Mouse (Mus musculus): Measurements from ENCODE around the gene Zfp750. TPM values are rescaled to one million over a fixed set of nuclear protein-coding genes. Genes with fewer than 3 reads are reported as not detected.

Zfp750 gene
- polyA plus RNA-seq, 1 experiment: 2.4 TPM

DNA sequence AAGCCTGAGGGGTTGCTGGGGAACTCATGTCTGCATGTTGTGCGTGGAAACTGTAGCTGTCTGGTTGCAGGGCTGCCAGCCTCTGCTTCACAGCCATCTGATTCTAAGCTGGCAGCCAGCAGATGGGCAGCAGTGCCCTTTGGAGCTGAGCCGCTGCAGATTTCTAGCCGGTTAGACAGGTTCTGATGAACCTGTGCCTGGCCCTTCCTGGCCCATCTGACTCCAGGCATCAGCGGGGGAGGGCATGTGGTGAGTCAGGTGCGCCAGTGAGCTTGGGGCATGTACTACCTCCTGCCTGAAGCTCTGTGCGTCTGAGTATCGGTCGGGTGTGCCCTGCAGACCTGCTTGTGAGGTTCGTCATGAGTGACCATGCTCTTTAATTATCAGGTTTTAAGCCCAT is 24.8 kb upstream of the Zfp750 start:
- no peaks in the 10 kb centered on the region for H3K36me3 ChIP-seq (ENCODE audit: control insufficient read depth, insufficient read depth, low read length)
- no peaks in the 10 kb centered on the region for H3K27me3 ChIP-seq (ENCODE audit: control insufficient read depth, insufficient read depth, low read length)
- H3K27ac ChIP-seq (ENCODE audit: control insufficient read depth, insufficient read depth, low read length): no peak overlapping the region
- peaks cover 18% of the 10 kb centered on the region for H3K4me1 ChIP-seq (replicated peaks; ENCODE audit: control insufficient read depth, insufficient read depth, low read length)
- no peak for DNase-seq
- WGBS: 88% methylated on average over 9 of the region's 9 CpGs
- no peak overlapping the region for H3K4me3 ChIP-seq (ENCODE audit: control insufficient read depth, insufficient read depth, low read length)
- TF ChIP-seq POLR2A (IDR thresholded peaks at IDR 0.05; ENCODE audit: control insufficient read depth, extremely low read depth, insufficient read depth, low read length, poor library complexity) (no peak), CTCF (IDR thresholded peaks at IDR 0.05; ENCODE audit: borderline replicate concordance, control insufficient read depth, extremely low read depth, insufficient read depth, low read length, poor library complexity) (no peak)

DNA sequence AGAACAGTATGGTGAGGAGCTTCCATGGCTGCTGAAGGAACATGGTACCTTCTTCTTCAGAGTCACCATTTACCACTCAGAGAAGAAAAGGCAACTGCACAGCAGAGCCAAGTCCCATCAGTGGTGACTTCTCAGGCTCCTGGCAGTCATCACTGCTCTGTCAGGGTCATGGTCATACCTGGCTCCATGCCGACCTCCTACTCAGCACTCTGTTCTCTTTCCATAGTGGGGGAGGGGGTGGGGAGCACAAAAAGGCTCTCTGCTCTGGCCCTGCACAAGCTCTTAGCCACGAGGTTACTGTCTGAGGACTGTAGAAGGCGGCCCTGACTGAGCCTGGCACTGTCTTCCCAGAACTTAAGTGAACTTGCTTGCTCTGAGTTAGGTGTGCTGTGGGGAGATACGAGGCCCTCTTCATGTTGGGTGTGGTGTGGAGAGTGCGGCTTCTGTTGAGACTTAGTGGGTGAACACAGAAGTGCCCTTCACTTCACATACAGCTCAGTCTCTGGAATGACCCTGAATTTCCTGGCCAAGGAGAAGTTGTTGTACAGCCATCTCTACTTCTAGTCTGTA is 24.2 kb upstream of the Zfp750 start:
- no peak for TF ChIP-seq CTCF (IDR thresholded peaks at IDR 0.05; ENCODE audit: borderline replicate concordance, control insufficient read depth, extremely low read depth, insufficient read depth, low read length, poor library complexity)
- no peak for TF ChIP-seq POLR2A (IDR thresholded peaks at IDR 0.05; ENCODE audit: control insufficient read depth, extremely low read depth, insufficient read depth, low read length, poor library complexity)
- no peak for DNase-seq
- Histone ChIP-seq H3K27ac (ENCODE audit: control insufficient read depth, insufficient read depth, low read length) (no peak overlapping the region), H3K4me1 (replicated peaks; ENCODE audit: control insufficient read depth, insufficient read depth, low read length) (peaks cover 18% of the 10 kb centered on the region), H3K27me3 (ENCODE audit: control insufficient read depth, insufficient read depth, low read length) (no peaks in the 10 kb centered on the region), H3K36me3 (ENCODE audit: control insufficient read depth, insufficient read depth, low read length) (no peaks in the 10 kb centered on the region), H3K4me3 (ENCODE audit: control insufficient read depth, insufficient read depth, low read length) (no peak overlapping the region)
- 95% methylated on average over 5 of the region's 5 CpGs for WGBS

DNA sequence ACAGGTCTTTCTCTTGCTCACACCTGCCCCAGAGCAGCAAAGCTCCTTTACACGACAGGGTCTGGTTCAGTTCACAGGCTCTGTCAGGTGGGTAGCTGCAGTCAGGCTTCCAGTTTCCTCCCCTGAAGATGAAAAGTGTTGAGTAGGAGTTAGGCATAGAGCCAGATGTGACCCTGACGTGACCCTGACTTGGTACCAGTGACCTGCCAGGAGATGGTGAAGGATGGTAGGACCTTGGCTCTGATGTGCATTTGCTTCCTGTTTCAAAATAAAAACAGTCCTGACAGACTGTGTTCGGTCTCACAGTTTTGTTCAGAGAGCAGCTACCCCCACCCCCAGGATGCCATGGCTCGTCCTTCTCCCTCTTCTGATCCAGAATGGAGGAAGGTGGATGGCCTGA is 23.3 kb upstream of the Zfp750 start:
- WGBS: 78% methylated on average over 4 of the region's 4 CpGs
- no peaks in the 10 kb centered on the region for H3K27me3 ChIP-seq (ENCODE audit: control insufficient read depth, insufficient read depth, low read length)
- DNase-seq: no peak
- no peak overlapping the region for H3K4me3 ChIP-seq (ENCODE audit: control insufficient read depth, insufficient read depth, low read length)
- TF ChIP-seq CTCF (IDR thresholded peaks at IDR 0.05; ENCODE audit: borderline replicate concordance, control insufficient read depth, extremely low read depth, insufficient read depth, low read length, poor library complexity) (no peak), POLR2A (IDR thresholded peaks at IDR 0.05; ENCODE audit: control insufficient read depth, extremely low read depth, insufficient read depth, low read length, poor library complexity) (no peak)
- peaks cover 18% of the 10 kb centered on the region for H3K4me1 ChIP-seq (replicated peaks; ENCODE audit: control insufficient read depth, insufficient read depth, low read length)
- H3K27ac ChIP-seq (ENCODE audit: control insufficient read depth, insufficient read depth, low read length): no peak overlapping the region
- H3K36me3 ChIP-seq (ENCODE audit: control insufficient read depth, insufficient read depth, low read length): no peaks in the 10 kb centered on the region

DNA sequence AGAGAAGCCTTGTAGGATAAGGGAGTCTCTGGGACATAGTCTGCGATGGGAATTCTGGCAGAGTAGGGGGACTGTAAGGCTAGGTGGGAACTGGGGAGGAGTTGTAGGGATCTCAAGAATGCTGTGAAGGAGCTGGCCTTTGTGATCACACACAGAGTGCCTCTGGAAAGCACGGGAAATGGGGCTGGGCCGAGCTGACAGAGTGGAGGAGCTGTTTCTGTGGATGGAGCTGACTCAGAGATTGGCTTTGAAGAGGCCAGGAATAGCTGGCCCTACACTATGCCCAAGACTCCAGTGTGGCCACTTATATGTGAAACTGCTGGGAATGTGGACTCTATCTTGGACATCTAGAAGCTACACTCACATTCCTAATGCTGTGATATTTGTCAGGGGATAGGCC is 17.4 kb upstream of the Zfp750 start:
- no peak for DNase-seq
- no peak overlapping the region for H3K27ac ChIP-seq (ENCODE audit: control insufficient read depth, insufficient read depth, low read length)
- H3K4me1 ChIP-seq (replicated peaks; ENCODE audit: control insufficient read depth, insufficient read depth, low read length): no peaks in the 10 kb centered on the region
- no peak overlapping the region for H3K4me3 ChIP-seq (ENCODE audit: control insufficient read depth, insufficient read depth, low read length)
- no peaks in the 10 kb centered on the region for H3K27me3 ChIP-seq (ENCODE audit: control insufficient read depth, insufficient read depth, low read length)
- TF ChIP-seq POLR2A (IDR thresholded peaks at IDR 0.05; ENCODE audit: control insufficient read depth, extremely low read depth, insufficient read depth, low read length, poor library complexity): no peak
- TF ChIP-seq CTCF (IDR thresholded peaks at IDR 0.05; ENCODE audit: borderline replicate concordance, control insufficient read depth, extremely low read depth, insufficient read depth, low read length, poor library complexity): no peak
- WGBS: 95% methylated on average over 3 of the region's 3 CpGs
- H3K36me3 ChIP-seq (ENCODE audit: control insufficient read depth, insufficient read depth, low read length): no peaks in the 10 kb centered on the region

DNA sequence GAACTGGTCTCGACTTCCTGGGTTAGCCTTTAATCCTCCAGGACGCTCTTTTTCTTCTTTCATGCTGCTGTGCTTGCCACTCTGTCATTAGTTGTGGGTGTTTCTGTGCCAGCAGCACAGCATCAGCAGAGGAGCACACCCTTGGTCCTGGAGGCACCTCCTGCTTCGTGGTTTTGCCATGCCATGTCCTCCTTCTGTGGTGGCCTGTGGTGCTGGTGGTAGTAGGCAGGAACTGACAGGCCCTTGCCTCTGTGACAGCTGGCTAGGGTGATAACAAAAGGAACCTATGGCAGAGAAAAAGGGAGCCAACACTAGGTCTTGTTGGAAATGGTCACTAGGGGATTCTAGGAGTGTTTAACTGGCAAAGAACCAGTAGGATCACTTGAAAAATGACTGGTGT is 10.6 kb upstream of the Zfp750 start:
- Histone ChIP-seq H3K36me3 (ENCODE audit: control insufficient read depth, insufficient read depth, low read length) (no peaks in the 10 kb centered on the region), H3K27ac (ENCODE audit: control insufficient read depth, insufficient read depth, low read length) (no peak overlapping the region)
- WGBS: 56% methylated on average over 3 of the region's 3 CpGs

DNA sequence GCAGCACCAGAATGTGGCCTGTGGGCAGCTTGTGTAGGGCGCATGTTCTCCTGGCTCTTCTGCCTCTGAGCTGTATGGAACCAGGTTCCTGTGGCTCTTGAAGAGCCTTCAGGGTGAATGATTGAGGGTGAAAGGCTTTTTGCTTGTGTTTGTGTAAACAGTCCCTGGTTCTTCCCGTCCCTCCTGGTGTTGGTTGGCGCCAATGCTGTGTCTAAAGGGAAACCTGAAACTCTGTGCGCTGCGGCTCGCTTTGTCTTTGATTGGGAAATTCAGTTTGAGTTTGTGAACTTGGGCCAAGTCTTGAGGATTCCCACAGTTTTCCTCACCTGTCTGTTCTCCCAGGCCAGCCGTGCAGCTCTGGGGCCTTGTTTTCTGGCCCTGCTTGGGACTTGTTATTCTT is 5.1 kb upstream of the Zfp750 start:
- Histone ChIP-seq H3K4me3 (ENCODE audit: control insufficient read depth, insufficient read depth, low read length) (no peak overlapping the region), H3K4me1 (replicated peaks; ENCODE audit: control insufficient read depth, insufficient read depth, low read length) (no peaks in the 10 kb centered on the region; the same call in 1 of the 2 replicates), H3K27me3 (ENCODE audit: control insufficient read depth, insufficient read depth, low read length) (no peaks in the 10 kb centered on the region), H3K27ac (ENCODE audit: control insufficient read depth, insufficient read depth, low read length) (no peak overlapping the region), H3K36me3 (ENCODE audit: control insufficient read depth, insufficient read depth, low read length) (no peaks in the 10 kb centered on the region)
- whole genome bisulfite sequencing: 95% methylated on average over 7 of the region's 7 CpGs
- TF ChIP-seq POLR2A (IDR thresholded peaks at IDR 0.05; ENCODE audit: control insufficient read depth, extremely low read depth, insufficient read depth, low read length, poor library complexity) (no peak), CTCF (IDR thresholded peaks at IDR 0.05; ENCODE audit: borderline replicate concordance, control insufficient read depth, extremely low read depth, insufficient read depth, low read length, poor library complexity) (no peak)
- DNase-seq: no peak

More for the DNA sequence above, 10.6 kb upstream of the Zfp750 start:
- TF ChIP-seq CTCF (IDR thresholded peaks at IDR 0.05; ENCODE audit: borderline replicate concordance, control insufficient read depth, extremely low read depth, insufficient read depth, low read length, poor library complexity): no peak
- TF ChIP-seq POLR2A (IDR thresholded peaks at IDR 0.05; ENCODE audit: control insufficient read depth, extremely low read depth, insufficient read depth, low read length, poor library complexity): no peak
- H3K27me3 ChIP-seq (ENCODE audit: control insufficient read depth, insufficient read depth, low read length): no peaks in the 10 kb centered on the region
- no peaks in the 10 kb centered on the region; the same call in 1 of the 2 replicates for H3K4me1 ChIP-seq (replicated peaks; ENCODE audit: control insufficient read depth, insufficient read depth, low read length)
- no peak for DNase-seq
- H3K4me3 ChIP-seq (ENCODE audit: control insufficient read depth, insufficient read depth, low read length): no peak overlapping the region
